ENCODE assay signal across 11 mouse cellular contexts in genomic region chr6:48861616-48862280, GRCm38 (mm10). TPM values are rescaled to one million over a fixed set of nuclear protein-coding genes. Genes with fewer than 3 reads are reported as not detected.
DNase-seq lines count a peak whose midpoint lies in the region; ATAC-seq lines count a peak whose summit lies in the region.
"Had no signal": no experiment of that assay in that cellular context is flagged by ENCODE, and none has a peak within 500 bp of the region (broad histone marks: within the 10 kb centered on the region; RNA-seq: fewer than 3 reads in every experiment).

No protein-coding gene starts in this region.

- no peak overlapping the region for H3K4me3 ChIP-seq in embryonic facial prominence, embryonic 12.5 days
- no peak overlapping the region for H3K4me3 ChIP-seq in lung, embryonic 16.5 days (ENCODE audit: low read length)
- H3K4me3 ChIP-seq in intestine, embryonic 16.5 days (ENCODE audit: low read length), result no peak overlapping the region

- H3K4me1 ChIP-seq in embryonic facial prominence, embryonic 12.5 days, result 0 out of 2 replicates have a peak, but pooled peaks cover 10% of the 10 kb centered on the region
- H3K4me1 ChIP-seq in lung, embryonic 16.5 days (replicated peaks; ENCODE audit: control insufficient read depth, insufficient read depth, low read length), result peaks cover 4% of the 10 kb centered on the region
- peaks cover 26% of the 10 kb centered on the region for H3K4me1 ChIP-seq in intestine, embryonic 16.5 days (ENCODE audit: control insufficient read depth, insufficient read depth, low read length)

- H3K4me2 ChIP-seq in embryonic facial prominence, embryonic 12.5 days (replicated peaks), result no peak overlapping the region
- H3K4me2 ChIP-seq in lung, embryonic 16.5 days (ENCODE audit: low read depth, low read length), result no peak overlapping the region
- no peak overlapping the region for H3K4me2 ChIP-seq in intestine, embryonic 16.5 days (ENCODE audit: low read depth, low read length)

- peak; percentile 56; the same call in 1 of the 2 replicates for ATAC-seq in embryonic facial prominence, embryonic 12.5 days (ENCODE audit: insufficient number of reproducible peaks, insufficient read depth, low FRiP score, low TSS enrichment)
- peak; percentile 59 for ATAC-seq in lung, embryonic 16.5 days (ENCODE audit: low read depth)
- no peak for ATAC-seq in intestine, embryonic 16.5 days

- H3K27me3 ChIP-seq in embryonic facial prominence, embryonic 12.5 days, result no peaks in the 10 kb centered on the region
- H3K27me3 ChIP-seq in lung, embryonic 16.5 days (ENCODE audit: control insufficient read depth, insufficient read depth, low read depth, low read length), result no peaks in the 10 kb centered on the region
- no peaks in the 10 kb centered on the region for H3K27me3 ChIP-seq in intestine, embryonic 16.5 days (replicated peaks; ENCODE audit: control insufficient read depth, insufficient read depth, low read length)

- no peak overlapping the region for H3K27ac ChIP-seq in embryonic facial prominence, embryonic 12.5 days
- H3K27ac ChIP-seq in lung, embryonic 16.5 days (ENCODE audit: low read length), result peak overlapping the region; percentile 45
- H3K27ac ChIP-seq in intestine, embryonic 16.5 days (ENCODE audit: low read length), result no peak overlapping the region
- H3K27ac ChIP-seq: liver, embryonic 14.5 days; stomach, postnatal 0 days had no signal

- DNase-seq in kidney, adult 11 months, result peak; percentile 66
- no peak for DNase-seq in kidney, postnatal 36 days
- DNase-seq in kidney, adult 9 months, result peak; percentile 48
- DNase-seq in yolk sac, embryonic 10.5 days (ENCODE audit: low spot score), result no peak
- DNase-seq: adrenal gland, adult 8-10 months had no signal

- H3K9me3 ChIP-seq in embryonic facial prominence, embryonic 12.5 days, result no peaks in the 10 kb centered on the region
- no peaks in the 10 kb centered on the region for H3K9me3 ChIP-seq in lung, embryonic 16.5 days (ENCODE audit: control insufficient read depth, low read length)
- H3K9me3 ChIP-seq in intestine, embryonic 16.5 days (ENCODE audit: control insufficient read depth, low read length), result no peaks in the 10 kb centered on the region

- H3K9ac ChIP-seq in embryonic facial prominence, embryonic 12.5 days, result no peak overlapping the region
- no peak overlapping the region for H3K9ac ChIP-seq in lung, embryonic 16.5 days (ENCODE audit: low read length)
- H3K9ac ChIP-seq in intestine, embryonic 16.5 days (ENCODE audit: low read depth, low read length), result no peak overlapping the region
- H3K9ac ChIP-seq: liver, embryonic 14.5 days had no signal

- no peaks in the 10 kb centered on the region for H3K36me3 ChIP-seq in embryonic facial prominence, embryonic 12.5 days
- H3K36me3 ChIP-seq in lung, embryonic 16.5 days (ENCODE audit: control insufficient read depth, insufficient read depth, low read length), result no peaks in the 10 kb centered on the region
- no peaks in the 10 kb centered on the region for H3K36me3 ChIP-seq in intestine, embryonic 16.5 days (ENCODE audit: control insufficient read depth, insufficient read depth, low read length)

- 71% methylated on average over 12 of the region's 12 CpGs for WGBS in embryonic facial prominence, embryonic 12.5 days
- 61% methylated on average over 12 of the region's 12 CpGs for WGBS in lung, embryonic 16.5 days
- 77% methylated on average over 12 of the region's 12 CpGs for WGBS in intestine, embryonic 16.5 days

RNA-seq across cellular contexts. Expression of gene Aoc1, which starts 10.9 kb away (rescaled TPM):
- not detected in 2 replicates for polyA plus RNA-seq in embryonic facial prominence, embryonic 12.5 days (2016; fragmentation: Nextera tagmentation; extraction: Ambion mirVana)
- polyA plus RNA-seq in lung, embryonic 16.5 days (2015; fragmentation: Nextera tagmentation; extraction: Ambion mirVana), result 0.30 TPM in 1 of 2 replicates, not detected in the other
- polyA plus RNA-seq in intestine, embryonic 16.5 days (2015; fragmentation: Nextera tagmentation; extraction: Ambion mirVana), result 51.9 and 71.5 TPM in 2 replicates
- polyA plus RNA-seq: hindbrain, embryonic 11.5 days; liver, embryonic 14.5 days; stomach, postnatal 0 days had no signal

RNA-seq across cellular contexts. Expression of gene Tmem176b, which starts 20.5 kb away (rescaled TPM):
- polyA plus RNA-seq in embryonic facial prominence, embryonic 12.5 days (2016; fragmentation: Nextera tagmentation; extraction: Ambion mirVana), result 158 and 161 TPM in 2 replicates
- polyA plus RNA-seq in lung, embryonic 16.5 days (2015; fragmentation: Nextera tagmentation; extraction: Ambion mirVana), result 450 and 479 TPM in 2 replicates
- 403 and 414 TPM in 2 replicates for polyA plus RNA-seq in intestine, embryonic 16.5 days (2015; fragmentation: Nextera tagmentation; extraction: Ambion mirVana)

RNA-seq across cellular contexts. Expression of gene Tmem176a, which starts 21.0 kb away (rescaled TPM):
- 44.0 and 45.1 TPM in 2 replicates for polyA plus RNA-seq in embryonic facial prominence, embryonic 12.5 days (2016; fragmentation: Nextera tagmentation; extraction: Ambion mirVana)
- polyA plus RNA-seq in lung, embryonic 16.5 days (2015; fragmentation: Nextera tagmentation; extraction: Ambion mirVana), result 242 and 258 TPM in 2 replicates
- 183 TPM in 2 replicates for polyA plus RNA-seq in intestine, embryonic 16.5 days (2015; fragmentation: Nextera tagmentation; extraction: Ambion mirVana)

Comparison
In these comparisons a context has a peak if more than half of its experiments do, and no peak if none do; other contexts are left out.
1. DNase-seq: peak in kidney, adult 11 months (single experiment) and kidney, adult 9 months (single experiment); none in kidney, postnatal 36 days (0 of 2) and yolk sac, embryonic 10.5 days (single experiment).
2. RNA of gene Aoc1, which starts 10.9 kb away (polyA plus RNA-seq): 51.9 to 71.5 TPM in intestine, embryonic 16.5 days; 0.30 TPM in lung, embryonic 16.5 days and not detected in embryonic facial prominence, embryonic 12.5 days; every median in the first group is over 10 times any median in the second.